Mouse (Mus musculus) ES-Bruce4 (cell line): ENCODE measurements around the gene Sult2b1.

ENCODE experiments used
- CTCF ChIP-seq: IDR thresholded peaks from one replicate; pipeline ENCODE4 v1.8.1; 2011; ENCODE audit warnings: low read depth, low read length
- EP300 ChIP-seq: IDR thresholded peaks from 2 replicates; pipeline ENCODE4 v1.6.1; 2011; ENCODE audit warnings: low read depth, low read length; ENCODE audit not compliant: insufficient read depth
- POLR2A ChIP-seq: IDR thresholded peaks from one replicate; pipeline ENCODE4 v1.8.1; 2011; ENCODE audit warnings: low read length; ENCODE audit not compliant: insufficient read depth

DNA sequence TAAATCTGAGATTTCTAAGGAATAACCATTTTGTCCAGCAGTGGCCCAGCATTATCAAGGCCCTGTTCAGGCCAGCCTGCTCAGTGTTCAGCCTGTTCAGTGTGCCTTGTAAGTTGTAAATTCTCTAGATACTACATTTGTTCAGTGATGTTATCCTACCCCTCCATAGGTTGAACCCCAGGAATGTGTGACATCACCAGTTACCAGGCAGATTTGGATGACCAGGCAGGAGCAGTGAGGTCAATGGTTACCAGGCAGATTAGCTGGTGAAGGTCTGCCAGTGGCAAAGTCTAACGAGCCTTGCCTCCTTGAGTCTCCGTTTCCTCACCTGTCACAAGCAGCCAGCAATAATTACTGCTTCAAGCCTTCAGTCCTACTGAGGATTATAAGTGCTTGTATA, 40.1 kb downstream of the Sult2b1 start:
- TF ChIP-seq POLR2A (no peak), CTCF (no peak), EP300 (no peak)
